Mouse (Mus musculus): ENCODE data around the gene Tnpo3. TPM values are rescaled to one million over a fixed set of nuclear protein-coding genes. Genes with fewer than 3 reads are reported as not detected.

Tnpo3 gene
- 50.8 TPM in 2 replicates for polyA plus RNA-seq (2012; rRNA removed)

- TF ChIP-seq POLR2A (IDR thresholded peaks at IDR 0.05; ENCODE audit: borderline replicate concordance, insufficient read depth, low read length) (peak; percentile 64; the same call in 1 of the 2 replicates), CTCF (IDR thresholded peaks at IDR 0.05; ENCODE audit: borderline replicate concordance, insufficient read depth, low read depth, low read length) (no peak)
- peak within 1 kb of the TSS; percentile 71 for H3K27ac ChIP-seq (ENCODE audit: insufficient read depth, low read length)
- H3K4me1 ChIP-seq (ENCODE audit: control insufficient read depth, insufficient read depth, low read length) = no peaks in the 10 kb centered on the region; the same call in 1 of the 2 replicates
- no peaks in the 10 kb centered on the region for H3K27me3 ChIP-seq (ENCODE audit: control insufficient read depth, insufficient read depth, low read length)
- under 1% methylated on average over 66 of the region's 67 CpGs for WGBS
- peak; percentile 95 for DNase-seq
- H3K4me3 ChIP-seq (replicated peaks; ENCODE audit: insufficient read depth, low read depth, low read length) = peak within 1 kb of the TSS; percentile 89
These were observed at the start of gene Tnpo3 for GRCm38 (mm10) chr6:29609111-29610019. Tnpo3 (minus strand) TSS chr6:29609887.

- H3K27me3 ChIP-seq (ENCODE audit: control insufficient read depth, insufficient read depth, low read length) = no peaks in the 10 kb centered on the region; the same call in 1 of the 2 replicates
- H3K27ac ChIP-seq (ENCODE audit: insufficient read depth, low read length) = no peak overlapping the region
- DNase-seq = no peak
- H3K4me1 ChIP-seq (ENCODE audit: control insufficient read depth, insufficient read depth, low read length) = no peaks in the 10 kb centered on the region
- WGBS = 93% methylated on average over 3 of the region's 3 CpGs
- no peak for TF ChIP-seq POLR2A (IDR thresholded peaks at IDR 0.05; ENCODE audit: borderline replicate concordance, insufficient read depth, low read length)
- no peak for TF ChIP-seq CTCF (IDR thresholded peaks at IDR 0.05; ENCODE audit: borderline replicate concordance, insufficient read depth, low read depth, low read length)
- no peak overlapping the region for H3K4me3 ChIP-seq (replicated peaks; ENCODE audit: insufficient read depth, low read depth, low read length)
These were observed 49.2 kb upstream of the Tnpo3 start for GRCm38 (mm10) chr6:29658626-29659475.

- TF ChIP-seq CTCF (IDR thresholded peaks at IDR 0.05; ENCODE audit: borderline replicate concordance, insufficient read depth, low read depth, low read length) = no peak
- TF ChIP-seq POLR2A (IDR thresholded peaks at IDR 0.05; ENCODE audit: borderline replicate concordance, insufficient read depth, low read length) = no peak
- Histone ChIP-seq H3K27ac (ENCODE audit: insufficient read depth, low read length) (no peak overlapping the region), H3K4me1 (ENCODE audit: control insufficient read depth, insufficient read depth, low read length) (no peaks in the 10 kb centered on the region), H3K27me3 (ENCODE audit: control insufficient read depth, insufficient read depth, low read length) (no peaks in the 10 kb centered on the region; the same call in 1 of the 2 replicates), H3K4me3 (replicated peaks; ENCODE audit: insufficient read depth, low read depth, low read length) (no peak overlapping the region)
- DNase-seq = no peak
These were observed 43.6 kb upstream of the Tnpo3 start for GRCm38 (mm10) chr6:29653271-29653670.

- WGBS = 70% methylated on average over 10 of the region's 10 CpGs
- Histone ChIP-seq H3K27ac (ENCODE audit: insufficient read depth, low read length) (no peak overlapping the region), H3K4me3 (replicated peaks; ENCODE audit: insufficient read depth, low read depth, low read length) (no peak overlapping the region), H3K4me1 (ENCODE audit: control insufficient read depth, insufficient read depth, low read length) (no peaks in the 10 kb centered on the region), H3K27me3 (ENCODE audit: control insufficient read depth, insufficient read depth, low read length) (no peaks in the 10 kb centered on the region; the same call in 1 of the 2 replicates)
- no peak for DNase-seq
- TF ChIP-seq CTCF (IDR thresholded peaks at IDR 0.05; ENCODE audit: borderline replicate concordance, insufficient read depth, low read depth, low read length) (no peak), POLR2A (IDR thresholded peaks at IDR 0.05; ENCODE audit: borderline replicate concordance, insufficient read depth, low read length) (no peak)
These were observed 40.5 kb upstream of the Tnpo3 start for GRCm38 (mm10) chr6:29650170-29650549.

GRCm38 (mm10) chr6:29649494-29650169, 39.9 kb upstream of the Tnpo3 start:
- TF ChIP-seq POLR2A (IDR thresholded peaks at IDR 0.05; ENCODE audit: borderline replicate concordance, insufficient read depth, low read length) (no peak), CTCF (IDR thresholded peaks at IDR 0.05; ENCODE audit: borderline replicate concordance, insufficient read depth, low read depth, low read length) (peak; percentile 92)
- no peak overlapping the region for H3K4me3 ChIP-seq (replicated peaks; ENCODE audit: insufficient read depth, low read depth, low read length)
- H3K4me1 ChIP-seq (ENCODE audit: control insufficient read depth, insufficient read depth, low read length) = no peaks in the 10 kb centered on the region
- H3K27me3 ChIP-seq (ENCODE audit: control insufficient read depth, insufficient read depth, low read length) = no peaks in the 10 kb centered on the region; the same call in 1 of the 2 replicates
- no peak overlapping the region for H3K27ac ChIP-seq (ENCODE audit: insufficient read depth, low read length)
- peak; percentile 70 to 84 for DNase-seq
- WGBS = 33% methylated on average over 14 of the region's 14 CpGs

GRCm38 (mm10) chr6:29641816-29642215, 32.1 kb upstream of the Tnpo3 start:
- TF ChIP-seq POLR2A (IDR thresholded peaks at IDR 0.05; ENCODE audit: borderline replicate concordance, insufficient read depth, low read length) = no peak
- TF ChIP-seq CTCF (IDR thresholded peaks at IDR 0.05; ENCODE audit: borderline replicate concordance, insufficient read depth, low read depth, low read length) = no peak
- no peak overlapping the region for H3K4me3 ChIP-seq (replicated peaks; ENCODE audit: insufficient read depth, low read depth, low read length)
- WGBS = 82% methylated on average over 4 of the region's 4 CpGs
- H3K4me1 ChIP-seq (ENCODE audit: control insufficient read depth, insufficient read depth, low read length) = no peaks in the 10 kb centered on the region
- H3K27ac ChIP-seq (ENCODE audit: insufficient read depth, low read length) = no peak overlapping the region
- DNase-seq = no peak
- H3K27me3 ChIP-seq (ENCODE audit: control insufficient read depth, insufficient read depth, low read length) = no peaks in the 10 kb centered on the region; the same call in 1 of the 2 replicates

Data from cerebellum, adult 2 months (tissue).